ENCODE assay signal across 8 mouse cellular contexts in genomic region chr13:36731016-36731930, GRCm38 (mm10). TPM values are rescaled to one million over a fixed set of nuclear protein-coding genes. Genes with fewer than 3 reads are reported as not detected.
A peak's percentile ranks its signal among the peaks of the same experiment; 100 is the strongest.
DNase-seq lines count a peak whose midpoint lies in the region; ATAC-seq lines count a peak whose summit lies in the region.

No protein-coding gene starts in this region.

- H3K4me2 ChIP-seq in embryonic facial prominence, embryonic 13.5 days = peak overlapping the region; percentile 58
- H3K4me2 ChIP-seq in hindbrain, embryonic 12.5 days (replicated peaks) = peak overlapping the region; percentile 60
- H3K4me2 ChIP-seq in midbrain, embryonic 16.5 days (ENCODE audit: low read length) = peak overlapping the region; percentile 58

- no peak for ATAC-seq in embryonic facial prominence, embryonic 13.5 days (ENCODE audit: insufficient number of reproducible peaks, insufficient read depth, low FRiP score, low TSS enrichment, low read depth)
- ATAC-seq in hindbrain, embryonic 12.5 days (ENCODE audit: low FRiP score) = no peak
- ATAC-seq in midbrain, embryonic 16.5 days = no peak

- WGBS in embryonic facial prominence, embryonic 13.5 days = 2% methylated on average over 34 of the region's 34 CpGs
- WGBS in hindbrain, embryonic 12.5 days = 1% methylated on average over 34 of the region's 34 CpGs
- WGBS in limb, embryonic 10.5 days = 3% methylated on average over 34 of the region's 34 CpGs
- WGBS in midbrain, embryonic 16.5 days = under 1% methylated on average over 34 of the region's 34 CpGs

- no peaks in the 10 kb centered on the region for H3K36me3 ChIP-seq in embryonic facial prominence, embryonic 13.5 days
- no peaks in the 10 kb centered on the region for H3K36me3 ChIP-seq in hindbrain, embryonic 12.5 days
- no peaks in the 10 kb centered on the region for H3K36me3 ChIP-seq in limb, embryonic 10.5 days
- no peaks in the 10 kb centered on the region for H3K36me3 ChIP-seq in midbrain, embryonic 16.5 days (ENCODE audit: control insufficient read depth, insufficient read depth, low read length)

- no peaks in the 10 kb centered on the region for H3K9me3 ChIP-seq in embryonic facial prominence, embryonic 13.5 days
- no peaks in the 10 kb centered on the region for H3K9me3 ChIP-seq in hindbrain, embryonic 12.5 days (replicated peaks)
- no peaks in the 10 kb centered on the region for H3K9me3 ChIP-seq in limb, embryonic 10.5 days (replicated peaks)
- H3K9me3 ChIP-seq in midbrain, embryonic 16.5 days (replicated peaks; ENCODE audit: control insufficient read depth, low read length, poor library complexity, severe bottlenecking) = no peaks in the 10 kb centered on the region

- H3K9ac ChIP-seq in embryonic facial prominence, embryonic 13.5 days = 0 out of 2 replicates have a peak overlapping the region, but pooled peaks have one; percentile 36
- H3K9ac ChIP-seq in hindbrain, embryonic 12.5 days = peak overlapping the region; percentile 77
- peak overlapping the region; percentile 76 for H3K9ac ChIP-seq in midbrain, embryonic 16.5 days (ENCODE audit: low read depth, low read length)

- H3K27ac ChIP-seq in embryonic facial prominence, embryonic 13.5 days = no peak overlapping the region
- peak overlapping the region; percentile 95 for H3K27ac ChIP-seq in hindbrain, embryonic 12.5 days
- H3K27ac ChIP-seq in limb, embryonic 10.5 days = peak overlapping the region; percentile 42; the same call in 1 of the 2 replicates
- peak overlapping the region; percentile 96 for H3K27ac ChIP-seq in midbrain, embryonic 16.5 days (ENCODE audit: low read length)

- peak overlapping the region; percentile 36 for H3K4me3 ChIP-seq in embryonic facial prominence, embryonic 13.5 days
- H3K4me3 ChIP-seq in hindbrain, embryonic 12.5 days = peak overlapping the region; percentile 44
- peak overlapping the region; percentile 49 for H3K4me3 ChIP-seq in limb, embryonic 10.5 days
- peak overlapping the region; percentile 60 for H3K4me3 ChIP-seq in midbrain, embryonic 16.5 days (ENCODE audit: low read depth, low read length)

- peaks cover 36% of the 10 kb centered on the region for H3K4me1 ChIP-seq in embryonic facial prominence, embryonic 13.5 days
- H3K4me1 ChIP-seq in hindbrain, embryonic 12.5 days = peaks cover 31% of the 10 kb centered on the region
- H3K4me1 ChIP-seq in limb, embryonic 10.5 days = peaks cover 72% of the 10 kb centered on the region
- peaks cover 3% of the 10 kb centered on the region; the same call in 1 of the 2 replicates for H3K4me1 ChIP-seq in midbrain, embryonic 16.5 days (ENCODE audit: control insufficient read depth, insufficient read depth, low read length)

- DNase-seq in adrenal gland, adult 2 months = peak; percentile 37
- DNase-seq in adrenal gland, postnatal 25 days = no peak
- DNase-seq in T-cell, adult 2 months (ENCODE audit: low spot score) = peak; percentile 50
- DNase-seq in limb, embryonic 10.5 days (ENCODE audit: low spot score) = peak; percentile 63
- peak; percentile 63 for DNase-seq in thymus, postnatal 14 days

- H3K27me3 ChIP-seq in embryonic facial prominence, embryonic 13.5 days = peaks cover 97% of the 10 kb centered on the region
- H3K27me3 ChIP-seq in hindbrain, embryonic 12.5 days = peaks cover 83% of the 10 kb centered on the region
- H3K27me3 ChIP-seq in limb, embryonic 10.5 days (ENCODE audit: low read depth, poor library complexity, severe bottlenecking) = peaks cover 92% of the 10 kb centered on the region
- peaks cover 5% of the 10 kb centered on the region; the same call in 1 of the 2 replicates for H3K27me3 ChIP-seq in midbrain, embryonic 16.5 days (ENCODE audit: control insufficient read depth, insufficient read depth, low read depth, low read length)

RNA-seq across cellular contexts. Expression of gene Nrn1, which starts 3.7 kb away (rescaled TPM):
- total RNA-seq in adrenal gland, adult 2 months (2021) = 1 to 10 TPM; 4.1 to 4.7 TPM
- 1.7 TPM in 2 replicates for polyA plus RNA-seq in adrenal gland, adult 2 months (2012; rRNA removed)
- total RNA-seq in adrenal gland, postnatal 25 days (2021) = 5.3 and 5.9 TPM in 2 replicates
- 1.7 and 3.1 TPM in 2 replicates for polyA plus RNA-seq in embryonic facial prominence, embryonic 13.5 days (2015; fragmentation: Nextera tagmentation; extraction: Ambion mirVana)
- polyA plus RNA-seq in hindbrain, embryonic 12.5 days (2016; fragmentation: Nextera tagmentation; extraction: Ambion mirVana) = 43.8 and 47.0 TPM in 2 replicates
- 0.60 and 0.91 TPM in 2 replicates for polyA plus RNA-seq in limb, embryonic 10.5 days (2016; fragmentation: Nextera tagmentation; extraction: Ambion mirVana)
- 77.0 and 80.2 TPM in 2 replicates for polyA plus RNA-seq in midbrain, embryonic 16.5 days (2015; fragmentation: Nextera tagmentation; extraction: Ambion mirVana)

Comparison
In these comparisons a context has a peak if more than half of its experiments do, and no peak if none do; other contexts are left out.
1. RNA of gene Nrn1, which starts 3.7 kb away (polyA plus RNA-seq): 77.0 to 80.2 TPM in midbrain, embryonic 16.5 days and 43.8 to 47.0 TPM in hindbrain, embryonic 12.5 days; 1.7 TPM in adrenal gland, adult 2 months, 1.7 to 3.1 TPM in embryonic facial prominence, embryonic 13.5 days and 0.60 to 0.91 TPM in limb, embryonic 10.5 days; every median in the first group is over 10 times any median in the second.
2. Peak in every context shown above with its lines, with median percentiles within 50 percentile points of each other: H3K4me2 ChIP-seq, H3K4me3 ChIP-seq and H3K9ac ChIP-seq.